Mouse (Mus musculus): Measurements from ENCODE around the gene Lrrc4b. TPM values are rescaled to one million over a fixed set of nuclear protein-coding genes. Genes with fewer than 3 reads are reported as not detected.

The Lrrc4b gene
- total RNA-seq (2015; ENCODE audit: low replicate concordance), result not detected in 2 replicates
- not detected in 2 replicates for total RNA-seq (2017; ENCODE audit: low replicate concordance)

- ATAC-seq (replicated peaks; ENCODE audit: low FRiP score, poor library complexity, severe bottlenecking), result no peak
Measured at GRCm38 (mm10) chr7:44428968-44429521, at the start of gene Lrrc4b. Gene Lrrc4b (plus strand): TSS chr7:44429018.

GRCm38 (mm10) chr7:44382541-44382940 lies 46.3 kb upstream of the Lrrc4b start:
- ATAC-seq (replicated peaks; ENCODE audit: low FRiP score, poor library complexity, severe bottlenecking), result no peak

- 0 out of 2 replicates have a peak, but pooled peaks have one; percentile 58 for ATAC-seq (replicated peaks; ENCODE audit: low FRiP score, poor library complexity, severe bottlenecking)
Measured at GRCm38 (mm10) chr7:44383980-44384715, 44.7 kb upstream of the Lrrc4b start, which contains the start of gene Syt3. Gene Syt3 (plus strand): TSS chr7:44384102.

- no peak for ATAC-seq (replicated peaks; ENCODE audit: low FRiP score, poor library complexity, severe bottlenecking)
Measured at GRCm38 (mm10) chr7:44384716-44385059, 44.1 kb upstream of the Lrrc4b start.

GRCm38 (mm10) chr7:44385720-44386119 lies 43.1 kb upstream of the Lrrc4b start, which contains the start of gene 1700008O03Rik:
Gene 1700008O03Rik (minus strand): TSS chr7:44385820.
- ATAC-seq (replicated peaks; ENCODE audit: low FRiP score, poor library complexity, severe bottlenecking), result no peak

- no peak for ATAC-seq (replicated peaks; ENCODE audit: low FRiP score, poor library complexity, severe bottlenecking)
Measured at GRCm38 (mm10) chr7:44391831-44392230, 37.0 kb upstream of the Lrrc4b start.

- no peak for ATAC-seq (replicated peaks; ENCODE audit: low FRiP score, poor library complexity, severe bottlenecking)
Measured at GRCm38 (mm10) chr7:44392341-44392740, 36.5 kb upstream of the Lrrc4b start.

- ATAC-seq (replicated peaks; ENCODE audit: low FRiP score, poor library complexity, severe bottlenecking), result no peak
Measured at GRCm38 (mm10) chr7:44393284-44393683, 35.5 kb upstream of the Lrrc4b start.

GRCm38 (mm10) chr7:44398570-44398969 lies 30.2 kb upstream of the Lrrc4b start:
- ATAC-seq (replicated peaks; ENCODE audit: low FRiP score, poor library complexity, severe bottlenecking), result 0 out of 2 replicates have a peak, but pooled peaks have one; percentile 52

- ATAC-seq (replicated peaks; ENCODE audit: low FRiP score, poor library complexity, severe bottlenecking), result no peak
Measured at GRCm38 (mm10) chr7:44401673-44402072, 27.1 kb upstream of the Lrrc4b start.

- ATAC-seq (replicated peaks; ENCODE audit: low FRiP score, poor library complexity, severe bottlenecking), result peak; percentile 58; the same call in 1 of the 2 replicates
Measured at GRCm38 (mm10) chr7:44405346-44406014, 23.3 kb upstream of the Lrrc4b start.

GRCm38 (mm10) chr7:44406015-44406355 lies 22.8 kb upstream of the Lrrc4b start:
- 0 out of 2 replicates have a peak, but pooled peaks have one; percentile 30 for ATAC-seq (replicated peaks; ENCODE audit: low FRiP score, poor library complexity, severe bottlenecking)

GRCm38 (mm10) chr7:44411144-44411543 lies 17.7 kb upstream of the Lrrc4b start:
- no peak for ATAC-seq (replicated peaks; ENCODE audit: low FRiP score, poor library complexity, severe bottlenecking)

GRCm38 (mm10) chr7:44413307-44413706 lies 15.5 kb upstream of the Lrrc4b start:
- ATAC-seq (replicated peaks; ENCODE audit: low FRiP score, poor library complexity, severe bottlenecking), result no peak

GRCm38 (mm10) chr7:44427666-44428065 lies 1.2 kb upstream of the Lrrc4b start:
- no peak for ATAC-seq (replicated peaks; ENCODE audit: low FRiP score, poor library complexity, severe bottlenecking)

GRCm38 (mm10) chr7:44428171-44428950 lies 457 bp upstream of the Lrrc4b start:
- no peak for ATAC-seq (replicated peaks; ENCODE audit: low FRiP score, poor library complexity, severe bottlenecking)

GRCm38 (mm10) chr7:44429534-44430488 lies 993 bp downstream of the Lrrc4b start:
- no peak for ATAC-seq (replicated peaks; ENCODE audit: low FRiP score, poor library complexity, severe bottlenecking)

GRCm38 (mm10) chr7:44432550-44432949 lies 3.7 kb downstream of the Lrrc4b start:
- ATAC-seq (replicated peaks; ENCODE audit: low FRiP score, poor library complexity, severe bottlenecking), result no peak

GRCm38 (mm10) chr7:44433371-44433770 lies 4.6 kb downstream of the Lrrc4b start:
- no peak for ATAC-seq (replicated peaks; ENCODE audit: low FRiP score, poor library complexity, severe bottlenecking)
